In the genomic region with DNA sequence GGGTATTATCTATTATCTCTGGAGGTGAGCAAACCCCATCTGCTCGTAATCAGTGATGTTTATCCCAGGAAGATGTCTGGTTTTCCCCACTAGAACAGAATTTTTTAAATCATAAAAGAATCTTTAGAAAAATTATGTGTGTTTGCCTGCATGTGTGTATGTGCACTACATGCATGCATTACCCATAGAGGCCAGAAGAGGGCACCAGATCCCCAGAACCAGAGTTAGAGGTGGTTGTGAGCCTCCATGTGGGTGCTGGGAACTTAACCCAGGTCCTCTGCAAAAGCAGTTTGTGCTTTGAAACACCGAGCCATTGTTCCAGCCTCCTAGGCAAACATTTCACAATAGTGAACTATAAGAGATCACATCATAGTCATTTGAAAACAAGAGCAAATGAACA, we compare ENCODE assay signal across 24 mouse cellular contexts. TPM values are rescaled to one million over a fixed set of nuclear protein-coding genes. Genes with fewer than 3 reads are reported as not detected.
DNase-seq lines count a peak whose midpoint lies in the region; ATAC-seq and TF ChIP-seq lines count a peak whose summit lies in the region.
"Had no signal": no experiment of that assay in that cellular context is flagged by ENCODE, and none has a peak within 500 bp of the region (broad histone marks: within the 10 kb centered on the region; RNA-seq: fewer than 3 reads in every experiment).

No protein-coding gene starts in this region.

- WGBS in heart, adult 2 months, result 95% methylated on average over 2 of the region's 2 CpGs
- 87% methylated on average over 2 of the region's 2 CpGs for WGBS in heart, embryonic 11.5 days (ENCODE audit: insufficient replicate concordance)
- 94% methylated on average over 2 of the region's 2 CpGs for WGBS in kidney, postnatal 0 days

- no peaks in the 10 kb centered on the region for H3K27me3 ChIP-seq in heart, adult 2 months (ENCODE audit: control insufficient read depth, insufficient read depth, low read length)
- no peaks in the 10 kb centered on the region for H3K27me3 ChIP-seq in heart, embryonic 11.5 days (ENCODE audit: control insufficient read depth, insufficient read depth, low read length)
- no peaks in the 10 kb centered on the region for H3K27me3 ChIP-seq in kidney, postnatal 0 days (ENCODE audit: insufficient read depth, low read length)
- H3K27me3 ChIP-seq in MEL (ENCODE audit: control insufficient read depth in 1 of 2, insufficient read depth in 2 of 2, low read length in 2 of 2), result no peaks in the 10 kb centered on the region
- H3K27me3 ChIP-seq: limb, embryonic 13.5 days; midbrain, embryonic 15.5 days had no signal

- ATAC-seq in heart, embryonic 11.5 days (replicated peaks; ENCODE audit: insufficient number of reproducible peaks, low FRiP score, low TSS enrichment), result no peak
- no peak for ATAC-seq in kidney, postnatal 0 days (replicated peaks; ENCODE audit: low FRiP score, low read depth)
- no peak for ATAC-seq in cerebellum, adult (ENCODE audit: insufficient number of reproducible peaks, low FRiP score, low TSS enrichment)
- ATAC-seq: hindbrain, embryonic 16.5 days; midbrain, embryonic 15.5 days had no signal

- intact Hi-C loops in heart, adult 2 months (cut with DNase I), result no loop called here

- no peak for DNase-seq in heart, adult 2 months
- DNase-seq in kidney, postnatal 0 days (ENCODE audit: low spot score), result no peak
- DNase-seq in kidney, postnatal 14 days, result no peak
- peak; percentile 14 to 15 for DNase-seq in B cell, adult 2 months
- no peak for DNase-seq in MEL (ENCODE audit: low read depth, low spot score)
- no peak for DNase-seq in urinary bladder, adult 2 months (ENCODE audit: low spot score)
- DNase-seq: cerebellum, adult 11-12 months; heart, postnatal 10 days; kidney, adult 9 months; lung, adult 2 months; right cerebral cortex, postnatal 14 days; thymus, postnatal 4 days had no signal

- H3K9me3 ChIP-seq in heart, embryonic 11.5 days (replicated peaks; ENCODE audit: control insufficient read depth, low read length), result peaks cover 3% of the 10 kb centered on the region
- H3K9me3 ChIP-seq in kidney, postnatal 0 days (replicated peaks; ENCODE audit: low read length), result no peaks in the 10 kb centered on the region
- no peaks in the 10 kb centered on the region for H3K9me3 ChIP-seq in MEL (replicated peaks; ENCODE audit: insufficient read depth, low read length)
- H3K9me3 ChIP-seq: midbrain, embryonic 15.5 days had no signal

- TF ChIP-seq POLR2A in heart, adult 2 months (IDR thresholded peaks at IDR 0.05; ENCODE audit: insufficient read depth, low read depth, low read length), result no peak
- no peak for TF ChIP-seq POLR2A in MEL (IDR thresholded peaks at IDR 0.05; ENCODE audit: control insufficient read depth in 1 of 2, insufficient read depth in 1 of 2, low read depth in 1 of 2, low read length in 2 of 2, poor library complexity in 1 of 2)

- TF ChIP-seq EP300 in heart, adult 2 months (IDR thresholded peaks at IDR 0.05; ENCODE audit: insufficient read depth, low read depth, low read length), result no peak
- TF ChIP-seq EP300 in MEL (IDR thresholded peaks at IDR 0.05; ENCODE audit: low read depth in 1 of 2, low read length in 2 of 2), result no peak

- no peaks in the 10 kb centered on the region for H3K4me1 ChIP-seq in heart, adult 2 months (ENCODE audit: control insufficient read depth, insufficient read depth, low read length)
- peaks cover 14% of the 10 kb centered on the region; the same call in 1 of the 2 replicates for H3K4me1 ChIP-seq in heart, embryonic 11.5 days (ENCODE audit: control insufficient read depth, insufficient read depth, low read length)
- H3K4me1 ChIP-seq in kidney, postnatal 0 days (replicated peaks; ENCODE audit: insufficient read depth, low read length), result no peaks in the 10 kb centered on the region
- H3K4me1 ChIP-seq in MEL (ENCODE audit: control insufficient read depth in 1 of 2, insufficient read depth in 2 of 2, low read length in 2 of 2), result peaks cover 9 to 28% of the 10 kb centered on the region in 2 experiments
- H3K4me1 ChIP-seq: midbrain, embryonic 15.5 days had no signal

- peak; percentile 4 for TF ChIP-seq RAD21 in MEL (IDR thresholded peaks at IDR 0.05; ENCODE audit: low read depth, low read length)

- H3K79me2 ChIP-seq in heart, adult 2 months (replicated peaks; ENCODE audit: control insufficient read depth, insufficient read depth, low read length), result no peaks in the 10 kb centered on the region
- no peaks in the 10 kb centered on the region for H3K79me2 ChIP-seq in MEL (ENCODE audit: control insufficient read depth, insufficient read depth, low read length, poor library complexity)

- H3K4me3 ChIP-seq in heart, adult 2 months, result no peak overlapping the region
- H3K4me3 ChIP-seq in heart, embryonic 11.5 days (ENCODE audit: low read depth, low read length), result no peak overlapping the region
- no peak overlapping the region for H3K4me3 ChIP-seq in kidney, postnatal 0 days (replicated peaks; ENCODE audit: low read depth, low read length)
- H3K4me3 ChIP-seq in MEL (ENCODE audit: control insufficient read depth in 1 of 2, insufficient read depth in 1 of 2, low read depth in 2 of 2, low read length in 2 of 2), result no peak overlapping the region
- H3K4me3 ChIP-seq: forebrain, embryonic 10.5 days; limb, embryonic 13.5 days; midbrain, embryonic 15.5 days had no signal

- no peak overlapping the region for H3K4me2 ChIP-seq in heart, embryonic 11.5 days
- H3K4me2 ChIP-seq in kidney, postnatal 0 days (ENCODE audit: low read length), result no peak overlapping the region
- H3K4me2 ChIP-seq: limb, embryonic 13.5 days; midbrain, embryonic 15.5 days had no signal

- H3K36me3 ChIP-seq in heart, adult 2 months (ENCODE audit: control insufficient read depth, insufficient read depth, low read length), result no peaks in the 10 kb centered on the region
- no peaks in the 10 kb centered on the region for H3K36me3 ChIP-seq in heart, embryonic 11.5 days (ENCODE audit: control insufficient read depth, insufficient read depth, low read length)
- no peaks in the 10 kb centered on the region for H3K36me3 ChIP-seq in kidney, postnatal 0 days (ENCODE audit: insufficient read depth, low read length)
- H3K36me3 ChIP-seq in MEL (ENCODE audit: control insufficient read depth in 1 of 2, insufficient read depth in 2 of 2, low read length in 2 of 2), result peaks cover 0 to 15% of the 10 kb centered on the region in 2 experiments; a peak in 2 of 4 replicates
- H3K36me3 ChIP-seq: forebrain, embryonic 10.5 days; limb, embryonic 13.5 days; midbrain, embryonic 15.5 days had no signal

- no peak overlapping the region for H3K27ac ChIP-seq in heart, adult 2 months
- no peak overlapping the region for H3K27ac ChIP-seq in heart, embryonic 11.5 days (ENCODE audit: low read depth, low read length)
- H3K27ac ChIP-seq in kidney, postnatal 0 days, result no peak overlapping the region
- no peak overlapping the region for H3K27ac ChIP-seq in MEL (ENCODE audit: control insufficient read depth, low read depth, low read length)
- H3K27ac ChIP-seq: forebrain, embryonic 10.5 days; limb, embryonic 13.5 days; midbrain, embryonic 15.5 days had no signal

- H3K9ac ChIP-seq in heart, adult 2 months (ENCODE audit: low read depth, low read length), result no peak overlapping the region
- H3K9ac ChIP-seq in heart, embryonic 11.5 days (ENCODE audit: low read depth, low read length), result no peak overlapping the region
- H3K9ac ChIP-seq in kidney, postnatal 0 days (ENCODE audit: low read depth, low read length), result no peak overlapping the region
- no peak overlapping the region for H3K9ac ChIP-seq in MEL (ENCODE audit: control insufficient read depth, low read depth, low read length, poor library complexity, severe bottlenecking)
- H3K9ac ChIP-seq: limb, embryonic 13.5 days; midbrain, embryonic 15.5 days had no signal

- peak; percentile 40 for TF ChIP-seq CTCF in heart, adult 2 months (IDR thresholded peaks at IDR 0.05)
- peak; percentile 39 for TF ChIP-seq CTCF in kidney, postnatal 0 days (IDR thresholded peaks at IDR 0.05; ENCODE audit: low read depth)
- TF ChIP-seq CTCF in MEL (IDR thresholded peaks at IDR 0.05 in 2 of 3, conservative IDR thresholded peaks at IDR 0.05 in 1 of 3; ENCODE audit: control insufficient read depth in 1 of 3, insufficient read depth in 1 of 3, low read depth in 2 of 3, low read length in 3 of 3, poor library complexity in 1 of 3, severe bottlenecking in 1 of 3), result peak; percentile 28 to 30 (median 28); a peak in 5 of 6 replicates

TF ChIP-seq in MEL, 35 proteins besides CTCF, POLR2A, EP300 and RAD21:
- TF ChIP-seq KAT2A (conservative IDR thresholded peaks at IDR 0.05; ENCODE audit: low read depth, low read length) (no peak), SMC3 (IDR thresholded peaks at IDR 0.05; ENCODE audit: low read depth, low read length) (0 out of 2 replicates have a peak, but pooled peaks have one; percentile 16), NRF1 (IDR thresholded peaks at IDR 0.05; ENCODE audit: insufficient read depth, low read depth, low read length, poor library complexity, severe bottlenecking) (no peak), HCFC1 (IDR thresholded peaks at IDR 0.05; ENCODE audit: low read depth, low read length) (no peak), SIN3A (IDR thresholded peaks at IDR 0.05; ENCODE audit: low read length) (no peak), TCF12 (IDR thresholded peaks at IDR 0.05; ENCODE audit: low read depth, low read length) (no peak), MAX (IDR thresholded peaks at IDR 0.05; ENCODE audit: low read length) (no peak), CHD2 (IDR thresholded peaks at IDR 0.05; ENCODE audit: low read length) (no peak)

RNA-seq across cellular contexts. Expression of gene Ppfibp1, which starts 11.5 kb away (rescaled TPM):
- total RNA-seq in heart, adult 2 months (2021), result 100 to 1,000 TPM; 102 to 128 TPM
- polyA plus RNA-seq in heart, adult 2 months (2012; rRNA removed), result 15.4 and 33.7 TPM in 2 replicates
- polyA plus RNA-seq in heart, embryonic 11.5 days (2014; fragmentation: Nextera tagmentation; extraction: Ambion mirVana), result 78.0 and 86.2 TPM in 2 replicates
- 55.9 and 60.2 TPM in 2 replicates for polyA plus RNA-seq in kidney, postnatal 0 days (2015; fragmentation: Nextera tagmentation; extraction: Ambion mirVana)
- 12.2 and 13.8 TPM in 2 replicates for total RNA-seq in MEL (2012; rRNA removed)
- polyA plus RNA-seq in MEL (2012; ENCODE audit: insufficient read depth in 1 of 2, insufficient read length in 2 of 2, low read depth in 1 of 2, low replicate concordance in 2 of 2, missing spikeins in 1 of 2), result 10 to 100 TPM in 1 of 2 experiments, not detected in 1; 14.6 TPM
- 64.0 TPM in 2 replicates for polyA plus RNA-seq in urinary bladder, adult 2 months (2012; rRNA removed)

RNA-seq across cellular contexts. Expression of gene Smco2, which starts 26.9 kb away (rescaled TPM):
- total RNA-seq in heart, adult 2 months (2021), result 1 to 10 TPM; 2.0 TPM
- 0.47 and 0.76 TPM in 2 replicates for polyA plus RNA-seq in heart, adult 2 months (2012; rRNA removed)
- not detected in 2 replicates for polyA plus RNA-seq in heart, embryonic 11.5 days (2014; fragmentation: Nextera tagmentation; extraction: Ambion mirVana)
- not detected in 2 replicates for polyA plus RNA-seq in kidney, postnatal 0 days (2015; fragmentation: Nextera tagmentation; extraction: Ambion mirVana)
- not detected in 2 replicates for total RNA-seq in MEL (2012; rRNA removed)
- not detected for polyA plus RNA-seq in MEL (2012; ENCODE audit: insufficient read depth in 1 of 2, insufficient read length in 2 of 2, low read depth in 1 of 2, low replicate concordance in 2 of 2, missing spikeins in 1 of 2)
- polyA plus RNA-seq in urinary bladder, adult 2 months (2012; rRNA removed), result not detected in 2 replicates
- total RNA-seq: common myeloid progenitor, adult 5-6 weeks; gastrocnemius, adult 18-20 months; layer of hippocampus, adult 8-10 months; megakaryocyte, adult 5-6 weeks had no signal
- polyA plus RNA-seq: embryonic facial prominence, embryonic 14.5 days; forebrain, embryonic 10.5 days; hindbrain, embryonic 16.5 days; limb, embryonic 13.5 days; midbrain, embryonic 15.5 days; neural tube, embryonic 11.5 days had no signal

Comparison
In these comparisons a context has a peak if more than half of its experiments do, and no peak if none do; other contexts are left out.
1. DNase-seq: peak in B cell, adult 2 months (2 of 2); none in heart, adult 2 months (0 of 2), kidney, postnatal 0 days (single experiment), kidney, postnatal 14 days (single experiment), MEL (single experiment) and urinary bladder, adult 2 months (single experiment).
2. Peak in every context shown above with its lines, with median percentiles within 50 percentile points of each other: CTCF ChIP-seq.